Mouse (Mus musculus): ENCODE results near the gene Ssc5d. TPM values are rescaled to one million over a fixed set of nuclear protein-coding genes. Genes with fewer than 3 reads are reported as not detected.

The Ssc5d gene
- total RNA-seq, 2 experiments from 2014 or later = 67.3 to 73.3 TPM

- peak; percentile 84 to 89 for DNase-seq (ENCODE audit: low spot score in 2 of 2)
Measured at GRCm38 (mm10) chr7:4943223-4943815, 17.7 kb downstream of the Ssc5d start.

- peak in 1 of 2 experiments; percentile 83 for DNase-seq (ENCODE audit: low spot score in 2 of 2)
Measured at GRCm38 (mm10) chr7:4947855-4948254, 22.3 kb downstream of the Ssc5d start.

DNA sequence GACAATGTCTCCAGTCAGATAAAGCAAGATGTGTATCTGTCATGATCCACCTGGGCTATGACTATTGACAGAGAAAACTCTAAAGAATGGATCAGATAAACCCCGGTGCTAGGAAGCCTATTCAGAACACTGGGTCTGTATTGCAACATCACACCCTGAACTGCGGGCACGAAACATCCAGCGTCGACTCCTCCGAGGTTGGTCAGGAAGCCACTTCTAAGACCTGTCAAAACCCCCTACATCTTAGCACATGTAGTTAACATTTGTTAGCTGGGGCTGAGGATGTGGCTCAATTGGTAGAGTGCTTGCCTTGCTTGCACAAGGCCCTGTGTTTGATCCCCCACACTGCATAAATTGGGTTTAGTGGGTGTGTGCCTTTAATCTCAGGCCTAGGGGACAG is 22.8 kb downstream of the Ssc5d start:
- DNase-seq (ENCODE audit: low spot score in 2 of 2) = no peak

DNA sequence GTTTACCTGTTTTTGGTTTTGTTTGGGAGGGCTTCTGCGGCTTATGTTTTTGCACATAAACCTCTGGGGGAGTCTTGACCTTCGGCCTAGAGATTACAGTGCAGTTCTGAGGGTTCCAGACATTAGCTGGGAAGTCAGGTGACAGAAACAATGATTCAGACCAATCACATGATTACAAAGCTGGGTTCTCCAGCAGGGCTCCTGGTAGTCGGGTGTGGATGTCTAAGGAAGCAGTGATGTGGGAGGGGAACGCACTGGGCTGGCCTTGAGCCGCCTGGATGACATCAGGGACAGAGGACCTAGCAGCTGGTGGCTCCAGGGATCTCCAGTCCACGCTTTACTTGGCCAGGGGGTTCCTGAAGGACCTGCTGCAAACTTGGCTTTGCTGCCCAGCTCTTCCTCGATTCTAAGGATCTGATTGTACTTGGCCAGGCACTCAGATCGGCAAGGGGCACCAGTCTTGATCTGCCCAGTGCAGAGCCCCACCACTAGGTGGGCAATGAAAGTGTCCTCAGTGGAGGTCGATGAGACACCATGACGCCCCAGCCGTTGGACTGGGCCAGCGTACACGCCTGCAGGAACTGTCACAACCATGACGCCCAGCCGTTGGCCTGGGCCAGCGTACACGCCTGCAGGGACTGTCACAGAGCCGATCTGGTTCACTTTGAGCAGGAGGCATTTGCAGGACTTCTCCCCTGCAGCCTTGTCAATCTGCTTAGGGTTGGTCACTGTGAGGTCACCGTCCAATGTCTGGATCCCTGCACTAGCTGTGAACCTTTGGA is 25.2 kb downstream of the Ssc5d start:
- DNase-seq (ENCODE audit: low spot score in 2 of 2) = no peak

DNA sequence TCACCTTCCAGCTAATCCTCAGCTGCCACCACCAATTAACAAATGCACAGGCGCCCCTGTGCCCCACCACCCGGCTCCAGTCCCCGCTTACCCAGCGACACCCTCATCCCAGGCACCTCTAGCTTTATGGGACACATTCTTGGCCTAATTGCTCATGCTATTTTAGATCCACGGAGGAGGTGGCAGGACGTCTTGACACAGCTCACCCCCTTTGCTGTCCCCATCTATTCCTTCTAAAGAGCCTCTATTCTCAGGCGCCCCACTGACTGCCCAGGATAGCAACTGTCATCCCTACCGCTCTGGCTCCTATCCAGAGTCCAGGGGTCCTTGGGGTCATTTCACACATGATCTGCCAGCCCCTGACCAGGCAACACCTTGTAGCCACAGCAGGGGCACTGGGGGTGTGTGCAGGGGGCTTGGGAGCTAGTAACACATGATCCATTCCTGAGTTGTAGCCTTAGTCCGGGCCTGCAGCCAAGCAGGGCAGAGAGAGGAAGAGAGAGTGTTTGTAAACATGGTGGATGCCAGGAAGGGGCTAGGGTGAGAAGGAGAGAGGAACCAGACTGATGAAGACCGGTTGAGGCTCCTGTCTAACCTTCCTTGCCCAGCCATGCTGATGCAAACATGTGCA is 28.3 kb downstream of the Ssc5d start:
- DNase-seq (ENCODE audit: low spot score in 2 of 2) = no peak

DNA sequence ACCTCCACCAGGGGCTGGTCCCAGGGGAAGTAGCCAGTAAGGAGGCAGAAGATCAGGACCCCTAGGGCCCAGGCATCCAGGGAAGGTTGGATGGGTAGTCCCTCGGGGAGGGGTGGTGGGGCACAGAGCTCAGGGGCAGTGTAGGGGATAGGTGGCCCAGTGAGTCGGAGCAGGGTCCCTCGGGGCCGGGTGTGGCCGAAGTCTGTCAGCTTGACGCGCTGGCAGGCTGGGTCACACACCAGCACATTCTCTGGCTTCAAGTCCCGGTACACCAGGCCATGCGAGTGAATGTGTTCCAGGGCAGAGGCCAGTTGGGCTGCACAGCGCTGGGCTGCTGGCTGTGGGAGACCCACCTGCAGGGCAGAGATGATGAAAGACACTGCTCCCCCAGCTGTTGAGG is 31.8 kb downstream of the Ssc5d start:
- DNase-seq (ENCODE audit: low spot score in 2 of 2) = no peak

DNA sequence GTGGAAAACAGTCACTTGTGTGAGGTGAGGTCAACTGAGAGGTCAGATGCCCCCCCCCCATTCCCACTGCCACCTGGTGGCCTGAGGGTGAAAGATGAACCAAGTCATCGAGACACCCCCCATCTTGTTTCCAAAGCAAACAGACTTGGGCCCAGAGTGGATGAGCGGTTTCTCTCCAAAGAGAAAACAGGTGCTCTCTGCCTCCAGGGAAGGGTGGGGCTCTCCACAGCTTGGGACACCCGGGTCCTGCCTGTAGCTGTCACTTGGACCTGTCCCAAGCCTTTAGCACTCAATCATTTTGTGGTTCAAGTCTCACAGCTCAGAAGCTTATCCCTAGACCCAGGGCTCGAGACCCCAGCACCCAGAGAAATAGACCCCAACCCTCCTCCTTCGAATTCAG is 37.9 kb downstream of the Ssc5d start:
- DNase-seq (ENCODE audit: low spot score in 2 of 2) = peak in 1 of 2 experiments; percentile 17

DNA sequence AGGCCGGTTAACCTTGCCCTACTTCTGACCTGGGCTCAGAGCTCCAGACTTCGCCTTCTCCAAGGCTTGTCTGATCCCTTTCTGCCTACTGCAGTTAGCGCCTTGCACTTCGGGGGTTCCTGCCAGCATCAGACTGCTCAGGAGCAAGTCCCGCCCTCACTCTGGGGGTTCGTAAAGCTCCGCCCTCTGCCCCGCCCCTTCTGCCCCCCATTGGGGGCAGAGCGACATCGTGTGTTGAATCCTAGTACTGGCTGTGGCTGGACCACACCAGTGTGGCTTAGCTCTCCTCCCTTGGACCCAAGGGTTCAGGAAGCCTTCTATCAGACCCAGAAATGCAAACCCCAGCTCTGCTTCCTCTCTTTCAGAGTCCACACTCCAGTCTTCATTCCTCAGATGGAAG is 38.7 kb downstream of the Ssc5d start, which contains the start of gene Sbk2:
Sbk2 (minus strand) TSS at position 135 of the 400 bp plus-strand sequence.
- peak; percentile 66 to 85 for DNase-seq (ENCODE audit: low spot score in 2 of 2)

GRCm38 (mm10) chr7:4964988-4965387 is 39.4 kb downstream of the Ssc5d start:
- no peak for DNase-seq (ENCODE audit: low spot score in 2 of 2)

DNA sequence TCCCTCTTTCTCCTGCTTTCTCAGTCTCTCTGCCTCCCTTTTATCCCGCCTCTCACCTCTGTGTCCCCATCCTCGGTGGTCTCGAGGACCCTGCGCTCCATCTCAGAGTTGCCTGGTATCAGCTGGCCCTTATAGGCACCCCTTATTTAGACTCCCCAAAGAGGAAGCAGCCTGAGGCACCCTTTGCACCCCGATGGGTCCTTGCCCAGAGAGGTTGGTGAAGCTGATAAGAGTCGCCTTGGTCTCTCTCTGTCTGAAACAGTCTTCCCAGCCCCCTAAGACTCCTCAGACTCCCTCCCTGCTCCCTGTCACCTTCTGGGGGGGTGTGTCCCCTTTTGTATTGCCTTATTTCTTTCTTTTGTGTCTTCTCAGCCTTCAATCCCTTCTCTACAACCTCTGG is 45.5 kb downstream of the Ssc5d start, which contains the start of gene Sbk3:
Sbk3 (minus strand) TSS at position 101 of the 400 bp plus-strand sequence.
- DNase-seq (ENCODE audit: low spot score in 2 of 2) = no peak

- no peak for DNase-seq (ENCODE audit: low spot score in 2 of 2)
Measured at GRCm38 (mm10) chr7:4971710-4972109, 46.1 kb downstream of the Ssc5d start.

DNA sequence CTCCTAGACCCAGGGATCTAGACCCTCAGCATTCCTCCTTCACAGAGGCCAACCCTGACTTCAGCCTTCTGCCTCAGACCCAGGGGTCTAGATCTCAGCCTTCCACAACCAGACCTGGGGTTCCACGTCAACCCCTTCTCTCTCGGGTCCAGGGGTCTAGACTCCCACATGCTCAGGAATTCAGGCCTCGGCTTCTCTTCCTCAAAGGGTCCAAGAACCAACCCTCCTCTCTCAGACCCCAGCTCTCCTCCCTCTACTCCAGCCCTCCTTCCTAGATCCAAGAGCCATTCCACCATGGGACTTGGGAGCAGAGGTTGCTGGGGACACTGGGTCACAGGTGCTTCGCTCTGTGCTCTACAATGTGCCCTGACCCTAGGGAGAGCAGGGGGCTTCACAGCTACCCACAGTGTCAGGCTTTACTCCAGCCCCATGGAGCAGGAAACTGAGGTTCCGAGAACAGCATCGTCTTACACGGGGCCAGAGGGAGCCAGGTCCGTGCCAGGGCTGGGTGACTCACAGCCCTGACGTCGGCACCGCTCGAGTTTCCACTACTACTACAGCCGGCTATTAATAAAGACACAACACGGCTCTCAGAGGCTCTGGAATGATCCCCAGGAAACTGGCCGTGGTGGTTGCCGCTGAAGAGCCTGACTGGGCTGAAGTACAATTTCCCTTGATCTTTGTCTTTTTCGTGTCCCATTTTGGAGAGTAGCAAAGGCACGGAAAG is 46.9 kb downstream of the Ssc5d start:
- peak in 1 of 2 experiments; percentile 59 for DNase-seq (ENCODE audit: low spot score in 2 of 2)

DNA sequence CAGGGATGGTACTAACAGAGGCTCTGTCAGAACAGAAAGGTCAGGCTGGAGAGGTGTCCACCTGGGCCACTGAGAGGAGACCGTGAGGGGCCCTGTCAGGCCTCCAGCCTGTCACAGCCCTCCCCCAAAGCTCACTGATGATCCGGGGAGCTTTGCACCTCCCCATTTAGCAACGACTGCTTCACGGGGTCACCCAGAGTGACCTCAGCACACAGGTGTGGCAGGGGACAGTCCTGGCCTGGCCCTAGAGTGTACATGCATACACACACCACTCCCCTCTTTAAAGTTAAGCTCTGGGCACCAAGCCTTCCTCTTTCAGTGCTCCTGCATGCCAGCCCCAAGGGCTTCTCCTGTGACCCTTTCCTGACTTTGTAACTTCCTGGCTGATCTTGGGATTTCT is 49.9 kb downstream of the Ssc5d start:
- DNase-seq (ENCODE audit: low spot score in 2 of 2) = no peak

GRCm38 (mm10) chr7:4976832-4977231 is 51.2 kb downstream of the Ssc5d start:
- DNase-seq (ENCODE audit: low spot score in 2 of 2) = no peak

DNA sequence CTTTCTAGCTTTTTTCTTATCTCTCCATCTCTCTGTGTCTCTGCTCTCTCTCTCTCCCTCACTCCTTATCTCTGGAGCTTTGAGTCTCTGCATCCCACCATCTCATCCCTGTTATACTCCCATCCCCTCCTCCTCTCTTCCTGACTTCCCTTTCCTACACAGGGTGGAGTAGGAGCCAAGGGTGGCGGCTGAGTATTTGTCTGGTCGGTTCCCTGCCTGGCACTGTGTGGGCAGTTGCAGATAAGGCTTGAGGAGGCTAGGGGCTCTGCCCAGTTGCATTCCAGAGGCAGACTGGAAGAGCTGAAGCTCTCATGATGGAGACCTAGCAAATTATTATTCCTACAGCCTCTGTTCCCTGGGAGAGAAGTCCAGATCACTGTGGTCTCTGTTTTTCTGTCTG is 62.7 kb downstream of the Ssc5d start:
- DNase-seq (ENCODE audit: low spot score in 2 of 2) = no peak

GRCm38 (mm10) chr7:4993347-4993998 is 67.9 kb downstream of the Ssc5d start:
- DNase-seq (ENCODE audit: low spot score in 2 of 2) = no peak

- no peak for DNase-seq (ENCODE audit: low spot score in 2 of 2)
Measured at GRCm38 (mm10) chr7:4993999-4994788, 68.6 kb downstream of the Ssc5d start.
